Mouse (Mus musculus) hindbrain, embryonic 13.5 days (tissue): ENCODE data around the gene Cysltr1. TPM values are rescaled to one million over a fixed set of nuclear protein-coding genes. Genes with fewer than 3 reads are reported as not detected.

ENCODE experiments used
- ATAC-seq: fragments of 200-750 bp; cut with Nextera tagmentation; 2 replicates; pipeline ENCODE4 v1.8.0; 2017; ENCODE audit warnings: moderate TSS enrichment; ENCODE audit not compliant: low FRiP score
- H3K27ac ChIP-seq: fragments of 300-500 bp; sonication (generic); 2 replicates; pipeline ENCODE4 v1.5.1; 2015; ENCODE audit warnings: inconsistent platforms, mild to moderate bottlenecking, moderate library complexity
- H3K27me3 ChIP-seq: fragments of 300-500 bp; sonication (generic); 2 replicates; pipeline ENCODE4 v1.6.1; 2015; ENCODE audit warnings: mild to moderate bottlenecking, inconsistent platforms
- H3K36me3 ChIP-seq: fragments of 300-500 bp; sonication (generic); 2 replicates; pipeline ENCODE4 v1.6.1; 2015; ENCODE audit warnings: mild to moderate bottlenecking, inconsistent platforms
- H3K4me1 ChIP-seq: fragments of 300-500 bp; sonication (generic); replicated peaks from 2 replicates; pipeline ENCODE4 v1.6.1; 2015; ENCODE audit warnings: inconsistent platforms
- H3K4me2 ChIP-seq: fragments of 300-500 bp; sonication (generic); 2 replicates; pipeline ENCODE4 v1.6.1; 2015; ENCODE audit warnings: inconsistent platforms, mild to moderate bottlenecking, moderate library complexity
- H3K4me3 ChIP-seq: fragments of 300-500 bp; sonication (generic); 2 replicates; pipeline ENCODE4 v1.5.1; 2015; ENCODE audit warnings: mild to moderate bottlenecking, inconsistent platforms
- H3K9ac ChIP-seq: fragments of 300-500 bp; sonication (generic); 2 replicates; pipeline ENCODE4 v1.6.1; 2015; ENCODE audit warnings: mild to moderate bottlenecking, inconsistent platforms
- H3K9me3 ChIP-seq: fragments of 300-500 bp; sonication (generic); 2 replicates; pipeline ENCODE4 v1.6.1; 2016; ENCODE audit warnings: inconsistent platforms
- WGBS: fragments of 180-500 bp; shearing (Covaris S2); methylation state at CpG from one replicate; pipeline ENCODE4 v1.1.7; 2015; 5-methylcytosine and 5-hydroxymethylcytosine counted together
- polyA plus RNA-seq: library from polyadenylated mRNA; unstranded; fragments of >200 nt; fragmentation: Nextera tagmentation; extraction: Ambion mirVana; gene quantifications from 2 replicates; pipeline ENCODE4 v1.2.1, GENCODE M21; 2015

Gene Cysltr1
- 0.82 and 0.91 TPM in 2 replicates for polyA plus RNA-seq

DNA sequence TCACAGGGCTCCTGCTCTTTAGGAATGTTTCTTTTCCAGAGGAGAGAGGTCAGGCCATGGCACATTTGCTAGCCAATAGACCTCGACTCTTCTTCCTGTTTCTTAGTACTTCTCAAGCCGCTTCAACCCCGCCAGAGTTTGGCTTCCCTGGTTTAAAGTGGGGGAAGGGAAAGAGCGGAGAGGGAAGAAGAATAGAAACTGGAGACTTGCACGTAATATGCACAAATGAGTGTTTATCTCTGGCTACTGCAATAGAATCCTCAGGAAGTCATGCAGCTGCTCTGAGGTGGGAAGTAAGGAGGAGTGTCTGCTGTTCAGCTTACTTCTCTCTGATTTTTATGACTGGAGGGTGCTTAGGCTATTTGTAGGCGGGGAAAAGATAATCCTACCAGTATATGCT lies at the start of gene Cysltr1:
TSS of gene Cysltr1 (minus strand) at position 294 of the 400 bp plus-strand sequence.
- no peak within 1 kb of the TSS for H3K9ac ChIP-seq
- no peak within 1 kb of the TSS for H3K4me3 ChIP-seq
- 0 out of 2 replicates have a peak within 1 kb of the TSS, but pooled peaks have one; percentile 17 for H3K4me2 ChIP-seq
- no peak within 1 kb of the TSS for H3K27ac ChIP-seq
- H3K4me1 ChIP-seq = no peaks in the 10 kb centered on the region
- H3K9me3 ChIP-seq = no peaks in the 10 kb centered on the region
- ATAC-seq = no peak
- 38% methylated on average over 6 of the region's 6 CpGs for WGBS
- peaks cover 6% of the 10 kb centered on the region; the same call in 1 of the 2 replicates for H3K27me3 ChIP-seq
- no peaks in the 10 kb centered on the region for H3K36me3 ChIP-seq

DNA sequence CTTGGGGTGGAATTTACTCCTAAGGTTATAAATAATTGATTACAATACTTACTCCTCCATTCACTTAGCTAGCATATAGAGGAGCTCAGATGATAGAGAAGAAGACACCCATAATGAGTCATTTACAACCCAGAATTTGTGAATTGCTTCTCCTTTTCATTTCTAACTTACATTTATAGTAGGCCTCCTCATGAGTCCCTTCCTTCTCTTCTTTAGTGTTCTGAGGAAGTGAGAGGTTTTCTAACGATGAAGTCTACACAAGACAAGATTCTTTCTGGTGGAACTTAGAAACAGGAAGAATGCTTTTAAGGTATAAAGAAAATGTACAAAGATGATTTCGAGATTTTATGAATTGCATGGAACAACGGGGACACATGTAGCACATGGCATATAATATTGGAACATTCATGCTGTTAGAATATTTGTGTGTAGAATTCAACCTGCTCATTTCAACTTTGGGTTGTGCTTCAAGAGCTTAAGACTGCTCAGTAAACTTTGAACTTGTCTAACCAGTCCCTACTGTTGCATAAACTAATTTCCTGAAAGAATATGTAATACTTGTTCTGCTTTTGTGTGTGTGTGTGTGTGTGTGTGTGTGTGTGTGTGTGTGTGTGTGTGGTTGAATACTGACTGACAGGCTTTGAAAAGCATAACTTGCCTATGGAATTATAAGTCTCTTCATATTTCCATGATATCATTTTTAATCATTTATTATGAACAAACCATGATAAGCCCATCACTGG lies 31.5 kb upstream of the Cysltr1 start:
- no peak for ATAC-seq
- Histone ChIP-seq H3K4me2 (no peak overlapping the region), H3K4me1 (no peaks in the 10 kb centered on the region), H3K4me3 (no peak overlapping the region), H3K27ac (no peak overlapping the region), H3K9me3 (no peaks in the 10 kb centered on the region), H3K36me3 (no peaks in the 10 kb centered on the region), H3K9ac (no peak overlapping the region), H3K27me3 (no peaks in the 10 kb centered on the region)
- WGBS = 82% methylated on average over 3 of the region's 3 CpGs

- Histone ChIP-seq H3K4me3 (no peak overlapping the region), H3K27me3 (no peaks in the 10 kb centered on the region), H3K36me3 (no peaks in the 10 kb centered on the region), H3K4me2 (no peak overlapping the region), H3K9ac (no peak overlapping the region), H3K27ac (no peak overlapping the region), H3K9me3 (no peaks in the 10 kb centered on the region), H3K4me1 (no peaks in the 10 kb centered on the region)
- no peak for ATAC-seq
Observed at GRCm38 (mm10) chrX:106633543-106633942, 30.1 kb upstream of the Cysltr1 start.

DNA sequence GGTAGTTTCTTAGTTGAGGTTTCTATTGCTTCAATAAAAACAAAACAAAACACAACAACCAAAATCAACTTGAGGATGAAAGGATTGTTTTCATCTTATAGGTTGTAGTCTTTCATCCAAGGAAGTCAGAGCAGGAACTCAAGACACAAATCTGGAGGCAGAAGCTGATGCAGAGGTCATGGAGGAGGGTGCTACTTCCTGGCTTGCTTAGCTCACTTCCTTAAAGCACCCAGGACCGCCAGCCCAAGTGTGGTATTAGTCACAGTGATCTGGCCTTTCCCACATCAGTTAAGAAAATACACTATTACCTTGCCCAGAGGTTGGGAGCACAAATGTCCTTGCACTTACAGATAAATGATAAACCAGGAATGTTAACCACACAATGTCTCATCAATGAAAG lies 25.0 kb upstream of the Cysltr1 start:
- no peak overlapping the region for H3K4me3 ChIP-seq
- no peak for ATAC-seq
- no peak overlapping the region for H3K27ac ChIP-seq
- WGBS = 90% methylated on average over 1 of the region's 1 CpGs
- H3K27me3 ChIP-seq = no peaks in the 10 kb centered on the region
- no peaks in the 10 kb centered on the region for H3K9me3 ChIP-seq
- no peaks in the 10 kb centered on the region for H3K4me1 ChIP-seq
- no peak overlapping the region for H3K4me2 ChIP-seq
- no peaks in the 10 kb centered on the region for H3K36me3 ChIP-seq
- no peak overlapping the region for H3K9ac ChIP-seq

GRCm38 (mm10) chrX:106623667-106624066 lies 20.2 kb upstream of the Cysltr1 start:
- no peaks in the 10 kb centered on the region for H3K36me3 ChIP-seq
- no peak for ATAC-seq
- H3K4me3 ChIP-seq = no peak overlapping the region
- 76% methylated on average over 3 of the region's 3 CpGs for WGBS
- H3K4me1 ChIP-seq = no peaks in the 10 kb centered on the region
- H3K4me2 ChIP-seq = no peak overlapping the region
- H3K27ac ChIP-seq = no peak overlapping the region
- no peaks in the 10 kb centered on the region for H3K27me3 ChIP-seq
- H3K9ac ChIP-seq = no peak overlapping the region
- no peaks in the 10 kb centered on the region for H3K9me3 ChIP-seq

- WGBS = 71% methylated on average over 1 of the region's 1 CpGs
- H3K4me1 ChIP-seq = no peaks in the 10 kb centered on the region
- H3K27me3 ChIP-seq = no peaks in the 10 kb centered on the region
- ATAC-seq = no peak
- H3K36me3 ChIP-seq = no peaks in the 10 kb centered on the region
- H3K9me3 ChIP-seq = no peaks in the 10 kb centered on the region
- H3K4me2 ChIP-seq = no peak overlapping the region
- H3K27ac ChIP-seq = no peak overlapping the region
- H3K4me3 ChIP-seq = no peak overlapping the region
- no peak overlapping the region for H3K9ac ChIP-seq
Observed at GRCm38 (mm10) chrX:106622512-106622911, 19.0 kb upstream of the Cysltr1 start.

- no peaks in the 10 kb centered on the region for H3K36me3 ChIP-seq
- 28% methylated on average over 9 of the region's 9 CpGs for WGBS
- H3K4me1 ChIP-seq = no peaks in the 10 kb centered on the region
- H3K4me2 ChIP-seq = 0 out of 2 replicates have a peak overlapping the region, but pooled peaks have one; percentile 17
- no peak overlapping the region for H3K4me3 ChIP-seq
- peaks cover 6% of the 10 kb centered on the region; the same call in 1 of the 2 replicates for H3K27me3 ChIP-seq
- H3K9ac ChIP-seq = no peak overlapping the region
- no peak overlapping the region for H3K27ac ChIP-seq
- H3K9me3 ChIP-seq = no peaks in the 10 kb centered on the region
- ATAC-seq = no peak
Observed at GRCm38 (mm10) chrX:106602574-106603258, 763 bp downstream of the Cysltr1 start.

DNA sequence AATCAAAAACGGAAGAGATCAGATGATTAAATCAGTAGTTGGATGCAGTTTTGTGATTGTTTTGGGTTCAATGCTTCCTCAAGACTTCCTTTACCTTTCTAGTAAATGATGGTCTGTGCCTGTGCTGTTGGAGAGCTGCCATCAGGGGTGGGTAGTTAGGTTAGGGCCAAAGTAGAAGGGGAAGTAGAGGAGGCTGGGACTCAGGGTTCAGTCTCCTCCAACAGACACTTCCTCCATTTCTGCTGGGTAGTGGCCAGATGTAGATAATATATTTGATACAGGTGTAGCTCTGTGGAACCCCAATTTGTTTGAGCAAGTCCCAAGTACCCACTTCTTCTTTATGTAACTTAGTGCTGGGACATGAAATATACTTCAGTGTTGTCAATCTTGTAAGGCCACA lies 7.6 kb downstream of the Cysltr1 start:
- ATAC-seq = no peak
- Histone ChIP-seq H3K4me3 (no peak overlapping the region), H3K9me3 (no peaks in the 10 kb centered on the region), H3K27me3 (no peaks in the 10 kb centered on the region), H3K9ac (no peak overlapping the region), H3K36me3 (no peaks in the 10 kb centered on the region), H3K4me1 (no peaks in the 10 kb centered on the region), H3K4me2 (no peak overlapping the region), H3K27ac (no peak overlapping the region)
- WGBS = 93% methylated on average over 1 of the region's 1 CpGs

DNA sequence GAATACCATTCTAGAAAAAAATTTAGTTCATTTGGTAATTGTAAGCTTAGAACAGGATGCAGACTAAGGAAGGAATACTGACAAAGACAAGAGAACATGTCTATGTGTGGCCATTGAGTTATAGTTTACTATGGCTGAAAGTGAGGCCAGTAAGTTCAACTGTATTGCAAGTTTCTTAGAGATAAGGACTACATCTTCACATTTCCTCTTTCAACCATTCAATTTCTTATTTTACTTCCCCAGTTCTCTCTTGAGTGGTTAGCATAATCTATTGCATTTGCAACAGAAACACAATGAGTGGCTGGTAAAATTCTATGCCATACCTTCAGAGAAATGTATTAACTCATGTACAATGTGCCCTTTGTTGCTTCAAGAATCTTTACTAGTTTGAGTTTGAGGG lies 9.6 kb downstream of the Cysltr1 start:
- Histone ChIP-seq H3K27ac (no peak overlapping the region), H3K9me3 (no peaks in the 10 kb centered on the region), H3K9ac (no peak overlapping the region), H3K4me3 (no peak overlapping the region), H3K27me3 (no peaks in the 10 kb centered on the region), H3K4me1 (no peaks in the 10 kb centered on the region), H3K36me3 (no peaks in the 10 kb centered on the region), H3K4me2 (no peak overlapping the region)
- no peak for ATAC-seq

- no peak within 1 kb of the TSS for H3K9ac ChIP-seq
- H3K9me3 ChIP-seq = no peaks in the 10 kb centered on the region
- no peaks in the 10 kb centered on the region for H3K36me3 ChIP-seq
- H3K4me1 ChIP-seq = no peaks in the 10 kb centered on the region
- H3K4me3 ChIP-seq = no peak within 1 kb of the TSS
- no peak within 1 kb of the TSS for H3K4me2 ChIP-seq
- H3K27ac ChIP-seq = no peak within 1 kb of the TSS
- H3K27me3 ChIP-seq = no peaks in the 10 kb centered on the region
- 68% methylated on average over 3 of the region's 3 CpGs for WGBS
- no peak for ATAC-seq
Observed at GRCm38 (mm10) chrX:106582886-106583285, 20.6 kb downstream of the Cysltr1 start, which contains the start of gene Gm5127. Gm5127 (plus strand) TSS chrX:106583186.

DNA sequence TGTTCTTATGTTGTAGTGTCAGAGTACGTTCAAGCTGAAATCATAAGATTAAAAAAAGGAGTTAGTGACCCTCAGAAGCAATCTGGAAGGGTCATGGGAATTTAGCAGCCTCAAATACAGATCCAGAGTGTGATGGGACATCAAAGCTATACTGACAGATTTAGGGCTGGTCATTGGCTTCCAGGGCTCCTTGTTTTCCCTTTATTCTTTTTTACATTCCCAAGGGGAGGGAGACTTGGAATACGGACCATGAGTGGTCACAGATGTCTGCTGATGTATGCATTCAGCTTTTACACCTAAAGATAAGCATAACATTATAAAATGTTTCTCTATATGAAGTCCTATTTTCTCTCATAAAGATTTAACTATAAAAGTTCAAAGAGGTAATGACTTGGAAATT lies 21.3 kb downstream of the Cysltr1 start:
- Histone ChIP-seq H3K9ac (no peak overlapping the region), H3K4me2 (no peak overlapping the region), H3K27me3 (no peaks in the 10 kb centered on the region), H3K36me3 (no peaks in the 10 kb centered on the region), H3K27ac (no peak overlapping the region), H3K4me1 (no peaks in the 10 kb centered on the region), H3K4me3 (no peak overlapping the region), H3K9me3 (no peaks in the 10 kb centered on the region)
- ATAC-seq = no peak
- WGBS = 57% methylated on average over 2 of the region's 2 CpGs

- H3K4me2 ChIP-seq = no peak overlapping the region
- H3K27me3 ChIP-seq = no peaks in the 10 kb centered on the region
- H3K27ac ChIP-seq = no peak overlapping the region
- H3K9me3 ChIP-seq = no peaks in the 10 kb centered on the region
- H3K9ac ChIP-seq = no peak overlapping the region
- no peaks in the 10 kb centered on the region for H3K4me1 ChIP-seq
- H3K4me3 ChIP-seq = no peak overlapping the region
- H3K36me3 ChIP-seq = no peaks in the 10 kb centered on the region
- no peak for ATAC-seq
Observed at GRCm38 (mm10) chrX:106580410-106580809, 23.1 kb downstream of the Cysltr1 start.

DNA sequence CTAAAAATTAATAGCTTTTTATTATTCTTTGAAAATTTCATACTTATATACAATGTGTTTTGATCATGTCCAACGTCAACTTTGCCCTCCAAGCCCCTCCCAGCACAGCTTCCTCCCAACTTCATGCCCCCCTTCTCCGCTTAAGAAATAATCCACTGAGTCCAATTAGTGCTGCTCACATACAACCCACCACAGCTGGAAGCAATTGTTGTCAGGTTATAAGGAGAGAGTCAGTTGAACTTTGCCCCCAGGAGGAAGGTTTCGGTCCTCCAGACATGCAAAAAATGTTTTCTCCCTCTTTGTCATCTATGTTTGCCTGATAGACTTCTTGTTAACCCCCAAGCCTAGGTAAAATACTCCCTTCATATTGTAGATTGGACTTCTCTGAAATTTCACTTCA lies 24.5 kb downstream of the Cysltr1 start:
- ATAC-seq = no peak
- H3K4me3 ChIP-seq = no peak overlapping the region
- H3K27ac ChIP-seq = no peak overlapping the region
- no peaks in the 10 kb centered on the region for H3K4me1 ChIP-seq
- H3K36me3 ChIP-seq = no peaks in the 10 kb centered on the region
- no peaks in the 10 kb centered on the region for H3K27me3 ChIP-seq
- H3K9me3 ChIP-seq = no peaks in the 10 kb centered on the region
- WGBS = 49% methylated on average over 3 of the region's 3 CpGs
- no peak overlapping the region for H3K9ac ChIP-seq
- no peak overlapping the region for H3K4me2 ChIP-seq
